Mouse (Mus musculus): ENCODE data around the gene Dzank1. TPM values are rescaled to one million over a fixed set of nuclear protein-coding genes. Genes with fewer than 3 reads are reported as not detected.

Dzank1 gene
- total and polyA plus RNA-seq, 3 experiments: 0.08 to 0.35 TPM; not detected in 1

DNA sequence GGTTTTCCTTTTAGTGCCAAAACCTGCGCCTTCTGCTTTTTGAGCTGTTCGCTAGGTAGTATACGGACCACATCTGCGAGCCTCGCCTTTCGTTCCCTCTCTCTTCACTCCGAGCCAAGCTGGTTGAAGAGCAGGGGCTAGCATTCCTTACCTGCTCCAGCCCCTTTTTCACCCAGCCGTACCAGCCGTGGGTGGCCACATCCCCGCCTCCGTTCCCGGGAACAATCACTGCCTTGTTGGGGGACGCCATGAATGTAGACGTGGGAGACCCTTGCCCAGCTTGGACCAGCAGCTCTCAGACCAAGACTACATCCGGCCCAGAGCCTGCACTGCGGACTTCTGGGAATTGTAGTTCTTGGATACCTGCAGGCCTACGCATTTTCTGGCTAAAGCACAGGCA, 23.3 kb upstream of the Dzank1 start, which contains the start of gene Rbbp9:
Gene Rbbp9 (minus strand): TSS at position 341 of the 400 bp plus-strand sequence.
- Histone ChIP-seq H3K4me3 (ENCODE audit: control insufficient read depth in 1 of 2, insufficient read depth in 1 of 2, low read depth in 2 of 2, low read length in 2 of 2) (no peak within 1 kb of the TSS), H3K79me2 (ENCODE audit: control insufficient read depth, insufficient read depth, low read length, poor library complexity) (peaks cover under 1% of the 10 kb centered on the region; the same call in 1 of the 2 replicates), H3K27me3 (ENCODE audit: control insufficient read depth in 1 of 2, insufficient read depth in 2 of 2, low read length in 2 of 2) (no peaks in the 10 kb centered on the region), H3K27ac (ENCODE audit: control insufficient read depth, low read depth, low read length) (no peak within 1 kb of the TSS), H3K36me3 (ENCODE audit: control insufficient read depth in 1 of 2, insufficient read depth in 2 of 2, low read length in 2 of 2) (peaks cover 0 to 2% of the 10 kb centered on the region in 2 experiments; a peak in 1 of 4 replicates), H3K9me3 (replicated peaks; ENCODE audit: insufficient read depth, low read length) (no peaks in the 10 kb centered on the region), H3K9ac (ENCODE audit: control insufficient read depth, low read depth, low read length, poor library complexity, severe bottlenecking) (no peak within 1 kb of the TSS), H3K4me1 (ENCODE audit: control insufficient read depth in 1 of 2, insufficient read depth in 2 of 2, low read length in 2 of 2) (no peaks in the 10 kb centered on the region)
- no peak for DNase-seq (ENCODE audit: low read depth, low spot score)
- TF ChIP-seq MYC (IDR thresholded peaks at IDR 0.05; ENCODE audit: low read depth, low read length) (no peak), TBP (IDR thresholded peaks at IDR 0.05; ENCODE audit: low read depth, low read length) (no peak)

DNA sequence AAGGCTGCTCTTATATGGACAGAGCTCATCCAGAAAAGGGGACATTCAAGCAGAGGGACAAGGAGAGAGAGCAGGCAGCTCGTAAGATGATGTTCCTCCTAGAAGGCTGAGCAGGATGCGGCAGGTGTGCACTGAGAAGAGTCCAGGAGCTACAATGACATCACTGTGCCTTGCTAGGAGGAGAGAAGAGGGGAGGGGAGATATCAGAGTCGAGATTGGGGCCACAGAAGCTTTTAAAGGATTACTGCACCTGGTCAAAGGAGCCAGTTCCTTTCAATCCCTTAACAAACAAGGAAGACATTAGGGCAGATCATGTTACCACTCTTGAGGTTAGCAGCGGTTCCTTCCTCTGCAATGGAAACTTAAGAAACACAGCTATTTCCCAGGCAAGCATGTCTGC, 20.3 kb upstream of the Dzank1 start:
- no peaks in the 10 kb centered on the region for H3K9me3 ChIP-seq (replicated peaks; ENCODE audit: insufficient read depth, low read length)
- H3K79me2 ChIP-seq (ENCODE audit: control insufficient read depth, insufficient read depth, low read length, poor library complexity): no peaks in the 10 kb centered on the region
- DNase-seq (ENCODE audit: low read depth, low spot score): no peak
- peaks cover 0 to 6% of the 10 kb centered on the region in 2 experiments; a peak in 3 of 4 replicates for H3K4me1 ChIP-seq (ENCODE audit: control insufficient read depth in 1 of 2, insufficient read depth in 2 of 2, low read length in 2 of 2)
- no peak overlapping the region for H3K9ac ChIP-seq (ENCODE audit: control insufficient read depth, low read depth, low read length, poor library complexity, severe bottlenecking)
- H3K4me3 ChIP-seq (ENCODE audit: control insufficient read depth in 1 of 2, insufficient read depth in 1 of 2, low read depth in 2 of 2, low read length in 2 of 2): no peak overlapping the region
- H3K36me3 ChIP-seq (ENCODE audit: control insufficient read depth in 1 of 2, insufficient read depth in 2 of 2, low read length in 2 of 2): peaks cover 0 to 12% of the 10 kb centered on the region in 2 experiments; a peak in 2 of 4 replicates
- no peaks in the 10 kb centered on the region for H3K27me3 ChIP-seq (ENCODE audit: control insufficient read depth in 1 of 2, insufficient read depth in 2 of 2, low read length in 2 of 2)
- TF ChIP-seq E2F4 (IDR thresholded peaks at IDR 0.05; ENCODE audit: borderline replicate concordance, low read depth, low read length): no peak
- TF ChIP-seq GABPA (IDR thresholded peaks at IDR 0.05; ENCODE audit: low read depth, low read length): no peak
- TF ChIP-seq USF1 (IDR thresholded peaks at IDR 0.05; ENCODE audit: low read depth, low read length): no peak
- TF ChIP-seq ETS1 (IDR thresholded peaks at IDR 0.05; ENCODE audit: low read depth, low read length): no peak
- no peak for TF ChIP-seq ZNF384 (IDR thresholded peaks at IDR 0.05; ENCODE audit: low read depth, low read length)
- TF ChIP-seq POLR2A (IDR thresholded peaks at IDR 0.05; ENCODE audit: control insufficient read depth in 1 of 2, insufficient read depth in 1 of 2, low read depth in 1 of 2, low read length in 2 of 2, poor library complexity in 1 of 2): no peak
- no peak for TF ChIP-seq CHD1 (IDR thresholded peaks at IDR 0.05; ENCODE audit: low read depth, low read length)
- TF ChIP-seq RAD21 (IDR thresholded peaks at IDR 0.05; ENCODE audit: low read depth, low read length): no peak
- TF ChIP-seq MXI1 (IDR thresholded peaks at IDR 0.05; ENCODE audit: low read depth, low read length): no peak
- no peak for TF ChIP-seq MAFK (IDR thresholded peaks at IDR 0.05; ENCODE audit: borderline replicate concordance, low read depth, low read length)
- TF ChIP-seq NELFE (IDR thresholded peaks at IDR 0.05; ENCODE audit: low read depth, low read length): no peak
- TF ChIP-seq CHD2 (IDR thresholded peaks at IDR 0.05; ENCODE audit: low read length): no peak
- TF ChIP-seq HCFC1 (IDR thresholded peaks at IDR 0.05; ENCODE audit: low read depth, low read length): no peak
- TF ChIP-seq SMC3 (IDR thresholded peaks at IDR 0.05; ENCODE audit: low read depth, low read length): no peak
- no peak for TF ChIP-seq EP300 (IDR thresholded peaks at IDR 0.05; ENCODE audit: low read depth in 1 of 2, low read length in 2 of 2)
- TF ChIP-seq MEF2A (IDR thresholded peaks at IDR 0.05; ENCODE audit: extremely low read depth, insufficient replicate concordance, low read depth, low read length, poor library complexity, severe bottlenecking): no peak
- no peak overlapping the region for H3K27ac ChIP-seq (ENCODE audit: control insufficient read depth, low read depth, low read length)
